Mouse (Mus musculus) T-helper 17 cell (primary cell): ENCODE measurements at regions not wholly inside any gene's neighbourhood (a gene's known extent, or its start where the extent isn't known, plus 50 kb on each side); places are given as distances from the start of the nearest gene placed in this dataset.

Source experiments
- in situ Hi-C, 2 experiments: fragments of 300-600 bp; cut with MboI, MseI; formaldehyde crosslinking; loops; 1 replicate in 1 of 2; 2 replicates in 1 of 2; pipeline ENCODE4 v1.15.1; 2025; ENCODE audit warnings: high pct_unique_total_duplicates in 2 of 2

GRCm38 (mm10) chr2:173366734-173367133 is 90.4 kb upstream of the Pmepa1 start:
- in situ Hi-C loops = loop anchor here in 1 of 2 experiments (25.0 kb wide), 1 partner anchor 1221 kb away; no protein-coding TSS in a partner anchor

- in situ Hi-C loops = loop anchor here in 1 of 2 experiments (25.0 kb wide), 1 partner anchor 1218 kb away; no protein-coding TSS in a partner anchor
Observed at GRCm38 (mm10) chr2:173368899-173369298, 92.6 kb upstream of the Pmepa1 start.

GRCm38 (mm10) chr2:173376926-173377325 is 100.6 kb upstream of the Pmepa1 start:
- in situ Hi-C loops = loop anchor here (5.0 kb wide), 2 partner anchors 70 to 75 kb away; no protein-coding TSS in a partner anchor

GRCm38 (mm10) chr2:173377497-173378257 is 101.3 kb upstream of the Pmepa1 start:
- in situ Hi-C loops = loop anchor here (5.0 kb wide), 2 partner anchors 70 to 75 kb away; no protein-coding TSS in a partner anchor

GRCm38 (mm10) chr2:173379736-173380135 is 103.4 kb upstream of the Pmepa1 start:
- in situ Hi-C loops = loop anchor here (5.0 kb wide), 2 partner anchors 68 to 73 kb away; no protein-coding TSS in a partner anchor

- in situ Hi-C loops = no loop called here
Observed at GRCm38 (mm10) chr2:173380341-173380761, 104.0 kb upstream of the Pmepa1 start.

- in situ Hi-C loops = no loop called here
Observed at GRCm38 (mm10) chr2:173382176-173382813, 106.0 kb upstream of the Pmepa1 start.

- in situ Hi-C loops = no loop called here
Observed at GRCm38 (mm10) chr2:173384935-173385586, 108.7 kb upstream of the Pmepa1 start.

GRCm38 (mm10) chr2:173385722-173386141 is 109.4 kb upstream of the Pmepa1 start:
- in situ Hi-C loops = no loop called here

- in situ Hi-C loops = no loop called here
Observed at GRCm38 (mm10) chr2:173388140-173388539, 111.8 kb upstream of the Pmepa1 start.

- in situ Hi-C loops = no loop called here
Observed at GRCm38 (mm10) chr2:173392557-173393323, 116.4 kb upstream of the Pmepa1 start.

- in situ Hi-C loops = no loop called here
Observed at GRCm38 (mm10) chr2:173393324-173393592, 116.9 kb upstream of the Pmepa1 start.

- in situ Hi-C loops = no loop called here
Observed at GRCm38 (mm10) chr2:173395526-173395925, 119.2 kb upstream of the Pmepa1 start.

- in situ Hi-C loops = no loop called here
Observed at GRCm38 (mm10) chr2:173397846-173398331, 121.6 kb upstream of the Pmepa1 start.

- in situ Hi-C loops = no loop called here
Observed at GRCm38 (mm10) chr2:173405629-173406028, 116.8 kb upstream of the 1700021F07Rik start.

- in situ Hi-C loops = no loop called here
Observed at GRCm38 (mm10) chr2:173406344-173407094, 115.9 kb upstream of the 1700021F07Rik start.

GRCm38 (mm10) chr2:173407133-173407532 is 115.3 kb upstream of the 1700021F07Rik start:
- in situ Hi-C loops = no loop called here

- in situ Hi-C loops = no loop called here
Observed at GRCm38 (mm10) chr2:173408681-173409081, 113.7 kb upstream of the 1700021F07Rik start.

- in situ Hi-C loops = no loop called here
Observed at GRCm38 (mm10) chr2:173409433-173409832, 113.0 kb upstream of the 1700021F07Rik start.

- in situ Hi-C loops = loop anchor here (5.0 kb wide), 2 partner anchors 42 to 132 kb away; no protein-coding TSS in a partner anchor
Observed at GRCm38 (mm10) chr2:173413906-173414656, 108.3 kb upstream of the 1700021F07Rik start.
